ENCODE assay signal across 10 mouse cellular contexts in the genomic region with DNA sequence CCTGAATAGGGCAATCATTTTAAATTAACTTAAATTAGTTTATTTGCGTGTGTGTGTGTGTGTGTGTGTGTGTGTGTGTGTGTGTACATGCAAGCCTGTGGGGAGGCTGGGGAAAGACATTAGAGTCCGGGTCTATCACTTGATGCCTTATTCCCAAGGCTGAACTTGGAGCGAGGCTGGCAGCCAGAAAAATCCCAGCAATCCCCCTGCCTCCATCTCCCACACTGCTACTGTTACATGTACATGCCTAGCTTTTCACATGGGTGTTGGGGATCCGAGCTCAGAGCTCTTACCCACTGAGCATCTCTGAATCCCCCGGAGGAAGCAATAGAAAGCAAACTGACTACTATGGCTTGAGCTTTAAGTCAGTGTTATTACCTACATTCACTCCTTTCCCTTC. TPM values are rescaled to one million over a fixed set of nuclear protein-coding genes. Genes with fewer than 3 reads are reported as not detected.
DNase-seq lines count a peak whose midpoint lies in the region; ATAC-seq and TF ChIP-seq lines count a peak whose summit lies in the region.
"Had no signal": no experiment of that assay in that cellular context is flagged by ENCODE, and none has a peak within 500 bp of the region (broad histone marks: within the 10 kb centered on the region; RNA-seq: fewer than 3 reads in every experiment).

No protein-coding gene starts in this region.

- H3K27ac ChIP-seq in hindbrain, postnatal 0 days, result peak overlapping the region; percentile 36; the same call in 1 of the 2 replicates
- no peak overlapping the region for H3K27ac ChIP-seq in hindbrain, embryonic 14.5 days
- peak overlapping the region; percentile 61; the same call in 1 of the 2 replicates for H3K27ac ChIP-seq in testis, adult 2 months (ENCODE audit: control insufficient read depth, insufficient read depth, low read depth, low read length)
- peak overlapping the region; percentile 45 for H3K27ac ChIP-seq in liver, embryonic 11.5 days (ENCODE audit: low read depth, low read length)
- no peak overlapping the region for H3K27ac ChIP-seq in midbrain, postnatal 0 days (ENCODE audit: low read depth, low read length)
- no peak overlapping the region for H3K27ac ChIP-seq in hindbrain, embryonic 16.5 days (ENCODE audit: low read depth, low read length)

- TF ChIP-seq POLR2A in testis, adult 2 months (IDR thresholded peaks at IDR 0.05; ENCODE audit: control insufficient read depth, low read depth, low read length), result no peak

- no peak overlapping the region for H3K4me3 ChIP-seq in hindbrain, postnatal 0 days (ENCODE audit: low read length)
- H3K4me3 ChIP-seq in hindbrain, embryonic 14.5 days (replicated peaks; ENCODE audit: low read length), result no peak overlapping the region
- no peak overlapping the region for H3K4me3 ChIP-seq in testis, adult 2 months (ENCODE audit: control insufficient read depth, low read depth, low read length)
- H3K4me3 ChIP-seq in liver, embryonic 11.5 days (ENCODE audit: low read depth, low read length), result no peak overlapping the region
- H3K4me3 ChIP-seq in midbrain, postnatal 0 days (ENCODE audit: low read depth, low read length), result no peak overlapping the region
- H3K4me3 ChIP-seq in hindbrain, embryonic 16.5 days (ENCODE audit: low read length), result no peak overlapping the region

- no peaks in the 10 kb centered on the region for H3K4me1 ChIP-seq in hindbrain, postnatal 0 days (ENCODE audit: insufficient read depth, low read length)
- H3K4me1 ChIP-seq in hindbrain, embryonic 14.5 days (replicated peaks; ENCODE audit: control insufficient read depth, insufficient read depth, low read length), result peaks cover 2% of the 10 kb centered on the region; the same call in 1 of the 2 replicates
- peaks cover 10% of the 10 kb centered on the region for H3K4me1 ChIP-seq in testis, adult 2 months (ENCODE audit: control insufficient read depth, insufficient read depth, low read length)
- H3K4me1 ChIP-seq in liver, embryonic 11.5 days (replicated peaks; ENCODE audit: control insufficient read depth, insufficient read depth, low read length), result peaks cover 30% of the 10 kb centered on the region
- 0 out of 2 replicates have a peak, but pooled peaks cover 2% of the 10 kb centered on the region for H3K4me1 ChIP-seq in midbrain, postnatal 0 days (ENCODE audit: insufficient read depth, low read length)
- peaks cover 6% of the 10 kb centered on the region for H3K4me1 ChIP-seq in hindbrain, embryonic 16.5 days (ENCODE audit: control insufficient read depth, insufficient read depth, low read depth, low read length)

- H3K4me2 ChIP-seq in hindbrain, postnatal 0 days (ENCODE audit: low read depth, low read length), result no peak overlapping the region
- no peak overlapping the region for H3K4me2 ChIP-seq in hindbrain, embryonic 14.5 days (replicated peaks)
- H3K4me2 ChIP-seq in liver, embryonic 11.5 days, result peak overlapping the region; percentile 28
- no peak overlapping the region for H3K4me2 ChIP-seq in midbrain, postnatal 0 days (ENCODE audit: low read depth, low read length, poor library complexity, severe bottlenecking)
- H3K4me2 ChIP-seq in hindbrain, embryonic 16.5 days (ENCODE audit: low read length), result no peak overlapping the region

- H3K27me3 ChIP-seq in hindbrain, postnatal 0 days (ENCODE audit: insufficient read depth, low read length), result no peaks in the 10 kb centered on the region
- H3K27me3 ChIP-seq in hindbrain, embryonic 14.5 days (ENCODE audit: control insufficient read depth, insufficient read depth, low read length), result no peaks in the 10 kb centered on the region
- no peaks in the 10 kb centered on the region for H3K27me3 ChIP-seq in testis, adult 2 months (ENCODE audit: control insufficient read depth, insufficient read depth, low read length)
- H3K27me3 ChIP-seq in liver, embryonic 11.5 days (replicated peaks; ENCODE audit: control insufficient read depth, insufficient read depth, low read length), result no peaks in the 10 kb centered on the region
- H3K27me3 ChIP-seq in midbrain, postnatal 0 days (ENCODE audit: insufficient read depth, low read length), result no peaks in the 10 kb centered on the region
- no peaks in the 10 kb centered on the region for H3K27me3 ChIP-seq in hindbrain, embryonic 16.5 days (replicated peaks; ENCODE audit: control insufficient read depth, insufficient read depth, low read length)

- H3K9me3 ChIP-seq in hindbrain, postnatal 0 days (ENCODE audit: low read length), result no peaks in the 10 kb centered on the region
- H3K9me3 ChIP-seq in hindbrain, embryonic 14.5 days (ENCODE audit: control insufficient read depth, low read length), result no peaks in the 10 kb centered on the region
- no peaks in the 10 kb centered on the region for H3K9me3 ChIP-seq in liver, embryonic 11.5 days (ENCODE audit: control insufficient read depth, low read length)
- H3K9me3 ChIP-seq in midbrain, postnatal 0 days (ENCODE audit: low read length), result no peaks in the 10 kb centered on the region
- no peaks in the 10 kb centered on the region for H3K9me3 ChIP-seq in hindbrain, embryonic 16.5 days (ENCODE audit: control insufficient read depth, low read length)

- no peak for ATAC-seq in hindbrain, postnatal 0 days
- ATAC-seq in hindbrain, embryonic 14.5 days (ENCODE audit: low FRiP score), result no peak
- no peak for ATAC-seq in liver, embryonic 11.5 days (replicated peaks; ENCODE audit: low FRiP score)
- no peak for ATAC-seq in midbrain, postnatal 0 days (ENCODE audit: low FRiP score)
- ATAC-seq in hindbrain, embryonic 16.5 days, result no peak
- ATAC-seq: forebrain, embryonic 16.5 days had no signal

- no peak overlapping the region for H3K9ac ChIP-seq in hindbrain, postnatal 0 days (replicated peaks; ENCODE audit: low read length)
- H3K9ac ChIP-seq in hindbrain, embryonic 14.5 days, result no peak overlapping the region
- no peak overlapping the region for H3K9ac ChIP-seq in liver, embryonic 11.5 days (ENCODE audit: low read depth, low read length)
- no peak overlapping the region for H3K9ac ChIP-seq in midbrain, postnatal 0 days (replicated peaks; ENCODE audit: low read length, poor library complexity, severe bottlenecking)
- no peak overlapping the region for H3K9ac ChIP-seq in hindbrain, embryonic 16.5 days (ENCODE audit: low read depth, low read length)

- DNase-seq in hindbrain, postnatal 0 days (ENCODE audit: low spot score), result no peak
- DNase-seq in hindbrain, embryonic 14.5 days (ENCODE audit: low spot score), result no peak
- DNase-seq in testis, postnatal 10 days (ENCODE audit: low spot score), result no peak
- no peak for DNase-seq in liver, embryonic 11.5 days (ENCODE audit: low spot score)
- DNase-seq in thymus, postnatal 36 days, result no peak
- DNase-seq in midbrain, postnatal 0 days (ENCODE audit: low spot score), result no peak
- DNase-seq: cerebellum, postnatal 36 days had no signal

- TF ChIP-seq CTCF in hindbrain, postnatal 0 days (IDR thresholded peaks at IDR 0.05; ENCODE audit: low read depth), result no peak
- no peak for TF ChIP-seq CTCF in testis, adult 2 months (IDR thresholded peaks at IDR 0.05; ENCODE audit: control insufficient read depth, insufficient read depth, insufficient replicate concordance, low read depth, low read length)
- TF ChIP-seq CTCF in midbrain, postnatal 0 days (IDR thresholded peaks at IDR 0.05), result no peak

- H3K36me3 ChIP-seq in hindbrain, postnatal 0 days (ENCODE audit: insufficient read depth, low read length), result no peaks in the 10 kb centered on the region
- no peaks in the 10 kb centered on the region; the same call in 1 of the 2 replicates for H3K36me3 ChIP-seq in hindbrain, embryonic 14.5 days (replicated peaks; ENCODE audit: control insufficient read depth, insufficient read depth)
- H3K36me3 ChIP-seq in testis, adult 2 months (ENCODE audit: control insufficient read depth, insufficient read depth, low read length), result no peaks in the 10 kb centered on the region
- peaks cover 12% of the 10 kb centered on the region for H3K36me3 ChIP-seq in liver, embryonic 11.5 days (ENCODE audit: control insufficient read depth, insufficient read depth, low read length)
- H3K36me3 ChIP-seq in midbrain, postnatal 0 days (ENCODE audit: insufficient read depth, low read length), result peaks cover 3% of the 10 kb centered on the region
- H3K36me3 ChIP-seq in hindbrain, embryonic 16.5 days (ENCODE audit: control insufficient read depth, insufficient read depth, low read length), result no peaks in the 10 kb centered on the region

- 82% methylated on average over 5 of the region's 5 CpGs for WGBS in hindbrain, postnatal 0 days
- 85% methylated on average over 5 of the region's 5 CpGs for WGBS in hindbrain, embryonic 14.5 days
- 84% methylated on average over 5 of the region's 5 CpGs for WGBS in liver, embryonic 11.5 days
- WGBS in midbrain, postnatal 0 days, result 87% methylated on average over 5 of the region's 5 CpGs
- 82% methylated on average over 5 of the region's 5 CpGs for WGBS in hindbrain, embryonic 16.5 days

RNA-seq across cellular contexts. Expression of a gene that starts 12.2 kb away (rescaled TPM):
- total RNA-seq in hindbrain, postnatal 0 days (2014; rRNA removed), result 18.7 and 27.0 TPM in 2 replicates
- polyA plus RNA-seq in hindbrain, postnatal 0 days (2015; fragmentation: Nextera tagmentation; extraction: Ambion mirVana), result 16.4 and 17.5 TPM in 2 replicates
- 11.8 and 12.2 TPM in 2 replicates for polyA plus RNA-seq in hindbrain, embryonic 14.5 days (2014; fragmentation: Nextera tagmentation; extraction: Ambion mirVana)
- 12.0 and 12.5 TPM in 2 replicates for polyA plus RNA-seq in testis, adult 2 months (2012; rRNA removed)
- polyA plus RNA-seq in liver, embryonic 11.5 days (2014; fragmentation: Nextera tagmentation; extraction: Ambion mirVana), result 29.3 and 32.4 TPM in 2 replicates
- 20.4 and 28.1 TPM in 2 replicates for total RNA-seq in midbrain, postnatal 0 days (2014; rRNA removed)
- 15.5 and 16.9 TPM in 2 replicates for polyA plus RNA-seq in midbrain, postnatal 0 days (2015; fragmentation: Nextera tagmentation; extraction: Ambion mirVana)
- polyA plus RNA-seq in hindbrain, embryonic 16.5 days (2015; fragmentation: Nextera tagmentation; extraction: Ambion mirVana), result 20.1 and 21.7 TPM in 2 replicates

RNA-seq across cellular contexts. Expression of a gene that starts 26.8 kb away (rescaled TPM):
- 0.40 and 1.4 TPM in 2 replicates for total RNA-seq in hindbrain, postnatal 0 days (2014; rRNA removed)
- polyA plus RNA-seq in hindbrain, postnatal 0 days (2015; fragmentation: Nextera tagmentation; extraction: Ambion mirVana), result 0.36 and 0.39 TPM in 2 replicates
- 0.15 TPM in 1 of 2 replicates, not detected in the other for polyA plus RNA-seq in hindbrain, embryonic 14.5 days (2014; fragmentation: Nextera tagmentation; extraction: Ambion mirVana)
- 0.22 and 0.24 TPM in 2 replicates for polyA plus RNA-seq in testis, adult 2 months (2012; rRNA removed)
- 0.12 and 0.49 TPM in 2 replicates for polyA plus RNA-seq in liver, embryonic 11.5 days (2014; fragmentation: Nextera tagmentation; extraction: Ambion mirVana)
- 1.2 TPM in 1 of 2 replicates, not detected in the other for total RNA-seq in midbrain, postnatal 0 days (2014; rRNA removed)
- polyA plus RNA-seq in midbrain, postnatal 0 days (2015; fragmentation: Nextera tagmentation; extraction: Ambion mirVana), result 0.27 and 0.37 TPM in 2 replicates
- 0.11 and 0.16 TPM in 2 replicates for polyA plus RNA-seq in hindbrain, embryonic 16.5 days (2015; fragmentation: Nextera tagmentation; extraction: Ambion mirVana)

RNA-seq across cellular contexts. Expression of a gene that starts 31.2 kb away (rescaled TPM):
- total RNA-seq in hindbrain, postnatal 0 days (2014; rRNA removed), result 0.97 and 5.2 TPM in 2 replicates
- 2.9 and 3.7 TPM in 2 replicates for polyA plus RNA-seq in hindbrain, postnatal 0 days (2015; fragmentation: Nextera tagmentation; extraction: Ambion mirVana)
- polyA plus RNA-seq in hindbrain, embryonic 14.5 days (2014; fragmentation: Nextera tagmentation; extraction: Ambion mirVana), result 4.9 and 5.8 TPM in 2 replicates
- polyA plus RNA-seq in testis, adult 2 months (2012; rRNA removed), result 37.9 and 42.4 TPM in 2 replicates
- 7.1 and 11.9 TPM in 2 replicates for polyA plus RNA-seq in liver, embryonic 11.5 days (2014; fragmentation: Nextera tagmentation; extraction: Ambion mirVana)
- 3.3 and 4.9 TPM in 2 replicates for total RNA-seq in midbrain, postnatal 0 days (2014; rRNA removed)
- polyA plus RNA-seq in midbrain, postnatal 0 days (2015; fragmentation: Nextera tagmentation; extraction: Ambion mirVana), result 3.2 TPM in 2 replicates
- 3.4 and 6.6 TPM in 2 replicates for polyA plus RNA-seq in hindbrain, embryonic 16.5 days (2015; fragmentation: Nextera tagmentation; extraction: Ambion mirVana)

RNA-seq across cellular contexts. Expression of a gene that starts 43.4 kb away (rescaled TPM):
- total RNA-seq in hindbrain, postnatal 0 days (2014; rRNA removed), result 3.4 and 4.1 TPM in 2 replicates
- 4.1 and 5.3 TPM in 2 replicates for polyA plus RNA-seq in hindbrain, postnatal 0 days (2015; fragmentation: Nextera tagmentation; extraction: Ambion mirVana)
- polyA plus RNA-seq in hindbrain, embryonic 14.5 days (2014; fragmentation: Nextera tagmentation; extraction: Ambion mirVana), result 5.3 and 6.5 TPM in 2 replicates
- polyA plus RNA-seq in testis, adult 2 months (2012; rRNA removed), result 15.0 and 15.6 TPM in 2 replicates
- 11.6 and 13.2 TPM in 2 replicates for polyA plus RNA-seq in liver, embryonic 11.5 days (2014; fragmentation: Nextera tagmentation; extraction: Ambion mirVana)
- total RNA-seq in midbrain, postnatal 0 days (2014; rRNA removed), result 0.99 and 4.1 TPM in 2 replicates
- 4.4 and 6.5 TPM in 2 replicates for polyA plus RNA-seq in midbrain, postnatal 0 days (2015; fragmentation: Nextera tagmentation; extraction: Ambion mirVana)
- polyA plus RNA-seq in hindbrain, embryonic 16.5 days (2015; fragmentation: Nextera tagmentation; extraction: Ambion mirVana), result 7.4 and 7.6 TPM in 2 replicates

RNA-seq across cellular contexts. Expression of a gene that starts 43.4 kb away (rescaled TPM):
- total RNA-seq in hindbrain, postnatal 0 days (2014; rRNA removed), result 9.6 and 10.4 TPM in 2 replicates
- polyA plus RNA-seq in hindbrain, postnatal 0 days (2015; fragmentation: Nextera tagmentation; extraction: Ambion mirVana), result 12.3 and 14.6 TPM in 2 replicates
- polyA plus RNA-seq in hindbrain, embryonic 14.5 days (2014; fragmentation: Nextera tagmentation; extraction: Ambion mirVana), result 19.0 and 23.4 TPM in 2 replicates
- polyA plus RNA-seq in testis, adult 2 months (2012; rRNA removed), result 131 and 139 TPM in 2 replicates
- polyA plus RNA-seq in liver, embryonic 11.5 days (2014; fragmentation: Nextera tagmentation; extraction: Ambion mirVana), result 46.6 and 54.5 TPM in 2 replicates
- 13.1 and 14.5 TPM in 2 replicates for total RNA-seq in midbrain, postnatal 0 days (2014; rRNA removed)
- 13.1 and 15.9 TPM in 2 replicates for polyA plus RNA-seq in midbrain, postnatal 0 days (2015; fragmentation: Nextera tagmentation; extraction: Ambion mirVana)
- 14.9 and 21.6 TPM in 2 replicates for polyA plus RNA-seq in hindbrain, embryonic 16.5 days (2015; fragmentation: Nextera tagmentation; extraction: Ambion mirVana)

Comparison
In these comparisons a context has a peak if more than half of its experiments do, and no peak if none do; other contexts are left out.
1. H3K27ac ChIP-seq: peak in hindbrain, postnatal 0 days (single experiment), testis, adult 2 months (single experiment) and liver, embryonic 11.5 days (single experiment); none in hindbrain, embryonic 14.5 days (single experiment), midbrain, postnatal 0 days (single experiment) and hindbrain, embryonic 16.5 days (single experiment).